18 mouse cellular contexts compared by ENCODE assay signal in genomic region chr1:189789545-189789944, GRCm38 (mm10).
DNase-seq lines count a peak whose midpoint lies in the region; ATAC-seq and TF ChIP-seq lines count a peak whose summit lies in the region.
"Had no signal": no experiment of that assay in that cellular context is flagged by ENCODE, and none has a peak within 500 bp of the region (broad histone marks: within the 10 kb centered on the region; RNA-seq: fewer than 3 reads in every experiment).

No protein-coding gene starts in this region.

- no peak for DNase-seq in kidney, postnatal 10 days
- DNase-seq in midbrain, embryonic 11.5 days (ENCODE audit: low spot score, missing footprints): no peak
- DNase-seq in intestine, embryonic 14.5 days (ENCODE audit: low spot score): no peak
- DNase-seq in stomach, postnatal 0 days (ENCODE audit: low spot score): no peak
- DNase-seq in urinary bladder, adult 18-20 months (ENCODE audit: low spot score in 2 of 2): no peak
- DNase-seq in B cell, adult 2 months: no peak
- DNase-seq: adrenal gland, postnatal 36 days; cerebellum, adult 18-20 months; gastrocnemius, postnatal 10 days; heart, adult 2 months; lung, postnatal 4 days had no signal

- no peak for TF ChIP-seq EP300 in stomach, postnatal 0 days (optimal IDR thresholded peaks at IDR 0.05)

- no peaks in the 10 kb centered on the region for H3K27me3 ChIP-seq in kidney, embryonic 15.5 days
- peaks cover 2% of the 10 kb centered on the region; the same call in 1 of the 2 replicates for H3K27me3 ChIP-seq in midbrain, embryonic 11.5 days (ENCODE audit: control insufficient read depth, insufficient read depth, low read length)
- H3K27me3 ChIP-seq in midbrain, embryonic 16.5 days (ENCODE audit: control insufficient read depth, insufficient read depth, low read depth, low read length): no peaks in the 10 kb centered on the region
- no peaks in the 10 kb centered on the region for H3K27me3 ChIP-seq in intestine, embryonic 14.5 days (replicated peaks; ENCODE audit: control insufficient read depth, insufficient read depth, low read length)
- H3K27me3 ChIP-seq in stomach, postnatal 0 days (ENCODE audit: control insufficient read depth, insufficient read depth, low read length): no peaks in the 10 kb centered on the region
- H3K27me3 ChIP-seq: embryonic facial prominence, embryonic 15.5 days; lung, embryonic 15.5 days had no signal

- H3K4me2 ChIP-seq in kidney, embryonic 15.5 days: no peak overlapping the region
- no peak overlapping the region for H3K4me2 ChIP-seq in midbrain, embryonic 11.5 days
- no peak overlapping the region for H3K4me2 ChIP-seq in midbrain, embryonic 16.5 days (ENCODE audit: low read length)
- H3K4me2 ChIP-seq in intestine, embryonic 14.5 days (ENCODE audit: low read length): no peak overlapping the region
- H3K4me2 ChIP-seq in stomach, postnatal 0 days (replicated peaks; ENCODE audit: low read depth): no peak overlapping the region
- H3K4me2 ChIP-seq: embryonic facial prominence, embryonic 15.5 days; lung, embryonic 15.5 days had no signal

- peaks cover 9% of the 10 kb centered on the region; the same call in 1 of the 2 replicates for H3K36me3 ChIP-seq in kidney, embryonic 15.5 days
- no peaks in the 10 kb centered on the region for H3K36me3 ChIP-seq in midbrain, embryonic 11.5 days (ENCODE audit: control insufficient read depth, insufficient read depth, low read length)
- no peaks in the 10 kb centered on the region for H3K36me3 ChIP-seq in midbrain, embryonic 16.5 days (ENCODE audit: control insufficient read depth, insufficient read depth, low read length)
- H3K36me3 ChIP-seq in intestine, embryonic 14.5 days (ENCODE audit: control insufficient read depth, insufficient read depth, low read length): peaks cover 4% of the 10 kb centered on the region; the same call in 1 of the 2 replicates
- H3K36me3 ChIP-seq in stomach, postnatal 0 days (ENCODE audit: control insufficient read depth, insufficient read depth, low read length): no peaks in the 10 kb centered on the region

- H3K4me3 ChIP-seq in kidney, embryonic 15.5 days (replicated peaks): no peak overlapping the region
- no peak overlapping the region for H3K4me3 ChIP-seq in midbrain, embryonic 11.5 days (ENCODE audit: low read depth, low read length)
- no peak overlapping the region for H3K4me3 ChIP-seq in midbrain, embryonic 16.5 days (ENCODE audit: low read depth, low read length)
- no peak overlapping the region for H3K4me3 ChIP-seq in intestine, embryonic 14.5 days (ENCODE audit: low read depth, low read length)
- no peak overlapping the region for H3K4me3 ChIP-seq in stomach, postnatal 0 days (ENCODE audit: low read depth, low read length)
- H3K4me3 ChIP-seq: embryonic facial prominence, embryonic 15.5 days; heart, adult 2 months; limb, embryonic 10.5 days; lung, embryonic 15.5 days; myocyte had no signal

- H3K9ac ChIP-seq in kidney, embryonic 15.5 days: no peak overlapping the region
- no peak overlapping the region for H3K9ac ChIP-seq in midbrain, embryonic 11.5 days (ENCODE audit: low read length)
- no peak overlapping the region for H3K9ac ChIP-seq in midbrain, embryonic 16.5 days (ENCODE audit: low read depth, low read length)
- no peak overlapping the region for H3K9ac ChIP-seq in intestine, embryonic 14.5 days (ENCODE audit: low read length)
- no peak overlapping the region for H3K9ac ChIP-seq in stomach, postnatal 0 days (ENCODE audit: low read length)
- H3K9ac ChIP-seq: embryonic facial prominence, embryonic 15.5 days; liver, embryonic 14.5 days; lung, embryonic 15.5 days had no signal

- no peak for TF ChIP-seq CTCF in stomach, postnatal 0 days (IDR thresholded peaks at IDR 0.05; ENCODE audit: low read depth)

- peak overlapping the region; percentile 88 for H3K27ac ChIP-seq in kidney, embryonic 15.5 days
- H3K27ac ChIP-seq in midbrain, embryonic 11.5 days (ENCODE audit: low read depth, low read length): no peak overlapping the region
- H3K27ac ChIP-seq in midbrain, embryonic 16.5 days (ENCODE audit: low read length): no peak overlapping the region
- H3K27ac ChIP-seq in intestine, embryonic 14.5 days (ENCODE audit: low read depth): no peak overlapping the region
- no peak overlapping the region for H3K27ac ChIP-seq in stomach, postnatal 0 days (replicated peaks)
- H3K27ac ChIP-seq: embryonic facial prominence, embryonic 15.5 days; heart, adult 2 months; limb, embryonic 10.5 days; liver, embryonic 14.5 days; lung, embryonic 15.5 days had no signal

- WGBS in kidney, embryonic 15.5 days: 59% methylated on average over 6 of the region's 6 CpGs
- WGBS in midbrain, embryonic 11.5 days: 33% methylated on average over 6 of the region's 6 CpGs
- 30% methylated on average over 6 of the region's 6 CpGs for WGBS in midbrain, embryonic 16.5 days
- 65% methylated on average over 6 of the region's 6 CpGs for WGBS in intestine, embryonic 14.5 days
- WGBS in stomach, postnatal 0 days: 59% methylated on average over 6 of the region's 6 CpGs

- no peak for ATAC-seq in kidney, embryonic 15.5 days (replicated peaks; ENCODE audit: low FRiP score)
- 0 out of 2 replicates have a peak, but pooled peaks have one; percentile 33 for ATAC-seq in midbrain, embryonic 11.5 days (ENCODE audit: low FRiP score)
- ATAC-seq in midbrain, embryonic 16.5 days: no peak
- peak; percentile 51 for ATAC-seq in intestine, embryonic 14.5 days (replicated peaks; ENCODE audit: low FRiP score, low TSS enrichment, low read depth)
- ATAC-seq in stomach, postnatal 0 days (ENCODE audit: low FRiP score, low TSS enrichment): peak; percentile 49; the same call in 1 of the 2 replicates

- H3K9me3 ChIP-seq in kidney, embryonic 15.5 days (replicated peaks): no peaks in the 10 kb centered on the region
- no peaks in the 10 kb centered on the region for H3K9me3 ChIP-seq in midbrain, embryonic 11.5 days (ENCODE audit: control insufficient read depth, low read length)
- no peaks in the 10 kb centered on the region for H3K9me3 ChIP-seq in midbrain, embryonic 16.5 days (replicated peaks; ENCODE audit: control insufficient read depth, low read length, poor library complexity, severe bottlenecking)
- H3K9me3 ChIP-seq in intestine, embryonic 14.5 days (ENCODE audit: control insufficient read depth, low read length): no peaks in the 10 kb centered on the region
- no peaks in the 10 kb centered on the region for H3K9me3 ChIP-seq in stomach, postnatal 0 days (ENCODE audit: control insufficient read depth, low read length)
- H3K9me3 ChIP-seq: embryonic facial prominence, embryonic 15.5 days; limb, embryonic 10.5 days; lung, embryonic 15.5 days had no signal

- H3K4me1 ChIP-seq in kidney, embryonic 15.5 days: peaks cover 95% of the 10 kb centered on the region
- peaks cover 27% of the 10 kb centered on the region for H3K4me1 ChIP-seq in midbrain, embryonic 11.5 days (ENCODE audit: control insufficient read depth, insufficient read depth, low read length)
- no peaks in the 10 kb centered on the region; the same call in 1 of the 2 replicates for H3K4me1 ChIP-seq in midbrain, embryonic 16.5 days (ENCODE audit: control insufficient read depth, insufficient read depth, low read length)
- peaks cover 10% of the 10 kb centered on the region; the same call in 1 of the 2 replicates for H3K4me1 ChIP-seq in intestine, embryonic 14.5 days (replicated peaks; ENCODE audit: control insufficient read depth, insufficient read depth, low read length)
- 0 out of 2 replicates have a peak, but pooled peaks cover 3% of the 10 kb centered on the region for H3K4me1 ChIP-seq in stomach, postnatal 0 days (replicated peaks; ENCODE audit: control insufficient read depth, insufficient read depth)

Comparison
In these comparisons a context has a peak if more than half of its experiments do, and no peak if none do; other contexts are left out.
1. ATAC-seq: peak in midbrain, embryonic 11.5 days (single experiment), intestine, embryonic 14.5 days (single experiment) and stomach, postnatal 0 days (single experiment); none in kidney, embryonic 15.5 days (single experiment) and midbrain, embryonic 16.5 days (single experiment).